Mouse (Mus musculus) CH12.LX (cell line): ENCODE data around the gene Slc2a5.

Experiments used
- CHD2 ChIP-seq: IDR thresholded peaks from 2 replicates; pipeline ENCODE4 v1.6.1; 2011; ENCODE audit warnings: low read length, improper control_type of control experiment
- EP300 ChIP-seq: IDR thresholded peaks from 2 replicates; pipeline ENCODE4 v1.6.1; 2011; ENCODE audit warnings: low read length, improper control_type of control experiment
- MAFK ChIP-seq: IDR thresholded peaks from 2 replicates; pipeline ENCODE4 v1.6.1; 2011; ENCODE audit warnings: low read length, improper control_type of control experiment; ENCODE audit not compliant: insufficient replicate concordance
- POLR2A ChIP-seq: IDR thresholded peaks from 2 replicates; pipeline ENCODE4 v1.6.1; 2011; ENCODE audit warnings: low read depth, mild to moderate bottlenecking, improper control_type of control experiment, low read length

DNA sequence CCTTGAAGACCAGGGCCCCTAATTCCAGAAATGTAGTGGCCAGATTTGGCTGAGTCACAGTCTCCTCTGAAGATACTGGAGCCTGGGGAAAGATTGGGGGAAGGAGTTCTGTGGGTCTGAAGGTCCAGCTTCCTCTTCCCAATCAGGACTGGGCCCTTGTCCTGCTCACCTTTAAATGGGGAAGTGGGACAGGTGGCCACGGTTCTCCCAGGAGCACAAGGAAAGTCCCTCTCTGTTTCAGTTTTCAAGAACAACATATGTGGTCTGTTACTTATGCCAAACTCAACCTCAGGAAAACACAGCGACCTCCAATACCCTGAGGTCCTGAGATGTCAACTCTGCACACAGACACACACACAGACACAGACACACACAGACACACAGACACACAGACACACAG, 40.4 kb upstream of the Slc2a5 start:
- TF ChIP-seq CHD2 (no peak), MAFK (0 out of 2 replicates have a peak, but pooled peaks have one; percentile 17), POLR2A (no peak), EP300 (peak; percentile 86)
